Mouse (Mus musculus) thymus, adult 2 months (tissue): Measurements from ENCODE around the gene Mrpl36.
A peak's percentile ranks its signal among the peaks of the same experiment; 100 is the strongest.

Experiments
- CTCF ChIP-seq: fragments of 200-500 bp; IDR thresholded peaks from 2 replicates; pipeline ENCODE4 v1.5.1; 2012; ENCODE audit warnings: mild to moderate bottlenecking, control low read depth, low read length, moderate library complexity, borderline replicate concordance; ENCODE audit not compliant: control insufficient read depth, poor library complexity, insufficient read depth; ENCODE audit errors: extremely low read depth
- POLR2A ChIP-seq: fragments of 200-500 bp; IDR thresholded peaks from 2 replicates; pipeline ENCODE4 v1.6.1; 2012; ENCODE audit warnings: mild to moderate bottlenecking, low read length, control low read depth, moderate library complexity; ENCODE audit not compliant: control insufficient read depth, poor library complexity, insufficient read depth; ENCODE audit errors: extremely low read depth

DNA sequence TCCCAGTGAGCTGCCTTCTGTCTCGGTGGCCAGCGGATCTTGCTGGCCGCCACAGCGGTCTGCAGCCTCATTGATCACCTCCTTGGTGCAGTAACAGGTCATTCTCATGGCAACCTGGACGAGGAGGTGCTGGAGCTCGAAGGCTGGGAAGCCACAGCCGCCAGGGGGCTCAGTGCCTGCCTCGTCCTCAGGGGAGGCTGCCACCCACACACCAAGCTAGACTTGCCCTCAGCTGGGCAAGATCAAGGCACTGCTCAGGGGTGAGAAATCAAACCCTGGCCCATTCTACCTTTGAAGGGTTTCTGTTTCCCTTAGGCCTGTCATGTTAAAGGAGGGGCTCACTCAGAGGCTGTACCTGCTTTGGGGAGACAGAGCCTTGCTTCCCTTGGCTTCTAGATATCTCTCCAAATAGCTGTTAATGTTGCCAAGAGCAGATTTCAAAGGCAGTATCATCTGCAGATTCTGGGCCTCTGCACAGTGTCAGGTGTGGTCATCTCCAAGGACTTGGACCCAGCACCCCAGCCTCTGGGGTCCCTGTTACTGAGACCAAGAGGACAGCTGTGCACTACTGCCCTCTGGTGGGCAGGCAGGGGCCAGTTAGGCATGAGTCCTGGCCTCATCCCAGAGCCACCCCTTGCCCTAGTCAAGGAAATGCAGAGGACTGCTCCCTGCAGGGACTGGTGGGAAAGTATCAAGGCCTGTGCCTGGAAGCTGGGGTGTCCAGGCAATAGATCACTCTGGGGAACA, 18.0 kb upstream of the Mrpl36 start:
- TF ChIP-seq CTCF (peak; percentile 76), POLR2A (no peak)
